Mouse (Mus musculus) liver, embryonic 16.5 days (tissue): Measurements from ENCODE around the gene Lsamp. TPM values are rescaled to one million over a fixed set of nuclear protein-coding genes. Genes with fewer than 3 reads are reported as not detected.

Experiments used
- ATAC-seq: fragments of 200-750 bp; cut with Nextera tagmentation; 2 replicates; pipeline ENCODE4 v1.8.0; 2017; ENCODE audit warnings: low read depth, mild to moderate bottlenecking, moderate number of reproducible peaks, moderate library complexity
- H3K27ac ChIP-seq: fragments of 300-500 bp; sonication (generic); 2 replicates; pipeline ENCODE4 v1.5.1; 2014; ENCODE audit warnings: mild to moderate bottlenecking, low read length
- H3K27me3 ChIP-seq: fragments of 300-500 bp; sonication (generic); 2 replicates; pipeline ENCODE4 v1.6.1; 2014; ENCODE audit warnings: low read depth, low read length, mixed read lengths; ENCODE audit not compliant: control insufficient read depth, insufficient read depth
- H3K36me3 ChIP-seq: fragments of 300-500 bp; sonication (generic); 2 replicates; pipeline ENCODE4 v1.6.1; 2014; ENCODE audit warnings: mild to moderate bottlenecking; ENCODE audit not compliant: control insufficient read depth, insufficient read depth
- H3K4me1 ChIP-seq: fragments of 300-500 bp; sonication (generic); 2 replicates; pipeline ENCODE4 v1.6.1; 2014; ENCODE audit warnings: low read depth, low read length, mixed read lengths; ENCODE audit not compliant: control insufficient read depth
- H3K4me2 ChIP-seq: fragments of 300-500 bp; sonication (generic); 2 replicates; pipeline ENCODE4 v1.6.1; 2014; ENCODE audit warnings: low read depth, low read length, mixed read lengths
- H3K4me3 ChIP-seq: fragments of 300-500 bp; sonication (generic); 2 replicates; pipeline ENCODE4 v1.5.1; 2014; ENCODE audit warnings: low read depth, mild to moderate bottlenecking, low read length
- H3K9ac ChIP-seq: fragments of 300-500 bp; sonication (generic); 2 replicates; pipeline ENCODE4 v1.6.1; 2014; ENCODE audit warnings: low read depth, low read length
- H3K9me3 ChIP-seq: fragments of 300-500 bp; sonication (generic); replicated peaks from 2 replicates; pipeline ENCODE4 v1.6.1; 2016; ENCODE audit warnings: low read length; ENCODE audit not compliant: control insufficient read depth
- WGBS: fragments of 180-500 bp; shearing (Covaris S2); extraction: QIAGEN DNeasy Blood & Tissue Kit; methylation state at CpG from one replicate; pipeline ENCODE4 v1.1.7; 2014; ENCODE audit not compliant: insufficient replicate concordance; 5-methylcytosine and 5-hydroxymethylcytosine counted together
- polyA plus RNA-seq: library from polyadenylated mRNA; unstranded; fragments of >200 nt; fragmentation: Nextera tagmentation; extraction: Ambion mirVana; gene quantifications from 2 replicates; pipeline ENCODE4 v1.2.1, GENCODE M21; 2015

Gene Lsamp
- polyA plus RNA-seq, 1 experiment from 2014 or later, result 0.15 TPM

DNA sequence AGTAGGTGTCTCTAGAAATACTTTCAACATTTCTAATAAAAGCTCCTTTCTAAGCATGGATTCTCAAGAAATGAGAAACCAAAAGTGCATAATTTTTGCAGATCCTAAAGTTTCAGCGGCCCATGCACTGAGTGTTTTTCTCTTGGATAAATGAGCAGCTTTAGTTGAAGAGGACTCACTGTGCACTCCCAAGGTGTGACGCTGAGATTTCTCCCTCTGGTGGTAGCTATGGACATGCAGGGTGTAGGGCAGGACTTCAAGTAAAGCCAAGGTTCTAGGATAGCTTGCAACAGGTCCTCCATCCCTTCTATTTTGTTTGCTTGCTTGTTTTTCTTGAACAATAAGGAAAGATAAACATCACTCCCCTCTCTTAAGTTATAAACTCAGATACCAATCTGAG lies 1558.5 kb downstream of the Lsamp start:
- Histone ChIP-seq H3K27me3 (no peaks in the 10 kb centered on the region), H3K36me3 (no peaks in the 10 kb centered on the region), H3K4me1 (no peaks in the 10 kb centered on the region), H3K9me3 (no peaks in the 10 kb centered on the region), H3K4me3 (no peak overlapping the region), H3K27ac (no peak overlapping the region), H3K9ac (no peak overlapping the region), H3K4me2 (no peak overlapping the region)
- 38% methylated on average over 2 of the region's 2 CpGs for WGBS
- ATAC-seq, result no peak

DNA sequence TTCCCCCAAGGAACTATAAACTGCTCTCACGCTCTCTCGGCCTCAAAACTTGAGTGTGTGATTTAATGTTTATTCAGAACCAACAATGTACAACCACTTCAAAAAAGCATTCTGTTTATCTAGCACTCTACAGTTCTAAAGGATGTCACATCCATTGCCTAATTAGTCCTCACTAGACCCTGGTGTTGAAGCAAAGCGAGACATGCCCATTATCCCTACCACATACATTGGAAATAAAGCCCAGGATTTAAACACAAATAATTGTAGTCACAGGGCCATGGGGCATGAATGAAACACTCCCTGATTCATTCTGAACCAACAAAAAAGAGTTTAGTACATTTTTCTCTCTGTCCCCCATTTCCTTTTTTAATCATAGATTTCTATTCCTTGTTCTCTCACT lies 1567.0 kb downstream of the Lsamp start:
- Histone ChIP-seq H3K4me3 (no peak overlapping the region), H3K27ac (no peak overlapping the region), H3K9me3 (no peaks in the 10 kb centered on the region), H3K36me3 (no peaks in the 10 kb centered on the region), H3K4me2 (no peak overlapping the region), H3K9ac (no peak overlapping the region), H3K4me1 (no peaks in the 10 kb centered on the region), H3K27me3 (no peaks in the 10 kb centered on the region)
- no peak for ATAC-seq
- 69% methylated on average over 3 of the region's 3 CpGs for WGBS

DNA sequence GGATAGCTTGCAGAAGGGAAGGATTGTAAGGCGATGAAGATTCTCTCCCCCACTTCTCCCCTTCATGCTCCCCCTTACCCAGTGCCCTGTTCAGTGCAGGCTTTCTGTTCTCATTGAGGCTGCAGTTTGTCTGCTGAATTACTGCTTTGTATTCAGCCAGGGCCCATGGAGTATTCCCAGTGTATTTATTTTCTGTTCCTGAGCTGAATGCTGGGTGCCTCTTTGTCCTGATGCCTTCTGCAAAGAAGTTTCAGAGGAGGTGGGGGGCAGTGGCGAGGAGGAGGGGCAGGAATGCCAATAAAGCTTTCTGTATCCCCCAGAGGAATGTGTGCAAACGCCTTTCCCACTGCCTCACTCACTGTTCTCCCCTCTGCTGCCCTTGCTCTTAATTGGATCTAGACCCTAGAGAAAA lies 1567.7 kb downstream of the Lsamp start:
- no peaks in the 10 kb centered on the region for H3K27me3 ChIP-seq
- no peaks in the 10 kb centered on the region for H3K36me3 ChIP-seq
- H3K4me2 ChIP-seq, result no peak overlapping the region
- no peak overlapping the region for H3K27ac ChIP-seq
- no peak for ATAC-seq
- H3K9me3 ChIP-seq, result no peaks in the 10 kb centered on the region
- H3K4me1 ChIP-seq, result no peaks in the 10 kb centered on the region
- no peak overlapping the region for H3K9ac ChIP-seq
- 21% methylated on average over 3 of the region's 3 CpGs for WGBS
- H3K4me3 ChIP-seq, result no peak overlapping the region

DNA sequence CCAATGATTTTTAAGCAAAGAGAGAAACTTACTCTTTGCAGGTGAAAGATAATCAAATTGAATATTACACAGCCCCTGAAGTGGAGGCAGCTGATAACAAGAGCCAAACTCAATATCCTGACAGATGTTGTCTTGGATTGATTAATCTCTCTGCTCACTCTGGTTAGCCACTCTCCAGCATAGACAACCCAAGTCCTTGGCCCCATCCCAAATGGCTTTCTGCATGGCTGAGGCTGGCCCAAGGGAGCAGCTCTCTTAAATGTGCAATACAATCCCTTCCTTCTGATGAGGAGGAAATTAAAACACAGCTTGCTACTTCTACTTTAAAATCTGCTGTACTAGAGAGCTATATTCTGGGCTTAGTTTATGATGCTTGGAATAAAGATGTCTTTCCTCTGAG lies 1572.9 kb downstream of the Lsamp start:
- Histone ChIP-seq H3K9me3 (no peaks in the 10 kb centered on the region), H3K4me1 (no peaks in the 10 kb centered on the region), H3K9ac (no peak overlapping the region), H3K4me3 (no peak overlapping the region), H3K27ac (no peak overlapping the region), H3K27me3 (no peaks in the 10 kb centered on the region), H3K36me3 (no peaks in the 10 kb centered on the region), H3K4me2 (no peak overlapping the region)
- no peak for ATAC-seq

DNA sequence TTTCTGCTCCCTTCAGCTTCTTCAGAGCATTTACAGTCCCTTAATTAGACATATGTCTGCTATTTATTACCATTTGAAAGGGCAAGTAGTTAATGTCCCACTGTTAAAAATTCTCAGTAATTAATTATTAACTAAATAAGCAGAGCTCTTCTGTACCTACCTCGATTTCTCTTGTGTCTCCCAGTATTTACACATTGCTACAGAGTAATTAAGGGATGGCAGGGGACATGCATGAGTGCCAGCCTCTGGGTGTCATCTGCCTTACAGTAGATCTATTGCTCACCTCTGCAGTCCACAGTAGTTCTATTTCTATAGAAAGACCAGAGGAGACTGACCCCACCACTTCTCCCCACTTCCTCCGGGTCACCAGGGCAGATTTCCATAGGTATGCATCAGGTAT lies 1581.1 kb downstream of the Lsamp start:
- H3K9me3 ChIP-seq, result no peaks in the 10 kb centered on the region
- no peak overlapping the region for H3K4me3 ChIP-seq
- 32% methylated on average over 2 of the region's 2 CpGs for WGBS

DNA sequence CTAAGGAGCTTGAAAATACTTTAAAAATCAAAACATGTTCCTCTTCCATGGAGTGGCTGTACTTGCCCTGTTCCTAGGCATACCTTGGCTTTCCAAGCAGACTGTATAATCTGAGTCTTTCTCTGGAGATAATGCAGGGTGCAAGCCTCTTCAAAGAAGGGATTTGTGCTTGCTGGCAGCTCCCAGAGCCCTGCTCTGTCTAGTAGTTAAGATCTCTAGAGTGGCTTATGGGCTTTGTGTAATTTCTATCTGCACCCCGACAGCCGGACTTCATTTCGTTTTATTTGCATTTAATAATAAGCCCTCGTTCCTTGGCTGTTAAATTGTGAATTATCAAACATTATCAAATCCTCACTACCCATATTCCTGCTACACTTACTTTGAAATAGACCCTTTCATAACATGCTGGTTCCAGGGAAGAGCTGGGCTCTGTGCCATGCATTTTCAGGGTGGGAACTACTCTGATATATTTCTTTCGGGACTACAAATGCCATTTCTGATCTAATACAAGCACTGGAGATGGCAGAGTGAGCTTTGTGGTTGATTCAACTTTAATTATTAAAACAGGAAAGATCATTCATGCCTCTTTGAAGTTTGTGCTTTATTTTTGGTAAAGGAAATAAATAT lies 1604.6 kb downstream of the Lsamp start:
- no peaks in the 10 kb centered on the region for H3K27me3 ChIP-seq
- no peaks in the 10 kb centered on the region for H3K9me3 ChIP-seq
- H3K9ac ChIP-seq, result no peak overlapping the region
- no peak overlapping the region for H3K4me3 ChIP-seq
- no peak overlapping the region for H3K27ac ChIP-seq
- 67% methylated on average over 5 of the region's 5 CpGs for WGBS
- no peak for ATAC-seq
- no peak overlapping the region for H3K4me2 ChIP-seq
- H3K4me1 ChIP-seq, result no peaks in the 10 kb centered on the region
- H3K36me3 ChIP-seq, result no peaks in the 10 kb centered on the region

More for the DNA sequence above, 1581.1 kb downstream of the Lsamp start:
- Histone ChIP-seq H3K9ac (no peak overlapping the region), H3K27me3 (no peaks in the 10 kb centered on the region), H3K4me2 (no peak overlapping the region), H3K36me3 (no peaks in the 10 kb centered on the region), H3K4me1 (no peaks in the 10 kb centered on the region), H3K27ac (no peak overlapping the region)
- ATAC-seq, result no peak

DNA sequence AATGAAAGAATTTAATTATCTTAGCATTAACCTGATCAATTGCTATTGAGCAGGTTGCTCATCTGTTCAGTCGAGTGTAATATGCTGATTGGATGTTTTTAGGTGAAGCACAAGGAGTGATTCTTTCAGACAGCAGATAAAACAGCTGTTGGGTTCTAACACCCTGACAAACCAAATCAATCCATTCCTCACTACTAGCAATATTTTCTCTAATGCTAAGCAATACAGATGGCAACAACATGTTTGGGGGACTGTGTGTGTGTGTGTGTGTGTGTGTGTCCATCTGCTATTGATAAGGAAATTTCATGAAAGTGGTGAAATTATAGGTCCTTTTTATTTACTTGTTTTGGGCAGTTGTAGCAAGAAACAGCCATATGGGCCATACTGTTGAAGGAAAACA lies 1628.1 kb downstream of the Lsamp start:
- ATAC-seq, result no peak
- no peak overlapping the region for H3K27ac ChIP-seq
- H3K4me3 ChIP-seq, result no peak overlapping the region
- H3K9me3 ChIP-seq, result no peaks in the 10 kb centered on the region
- no peak overlapping the region for H3K4me2 ChIP-seq
- no peaks in the 10 kb centered on the region for H3K4me1 ChIP-seq
- no peak overlapping the region for H3K9ac ChIP-seq
- H3K27me3 ChIP-seq, result no peaks in the 10 kb centered on the region
- 45% methylated on average over 1 of the region's 1 CpGs for WGBS
- no peaks in the 10 kb centered on the region for H3K36me3 ChIP-seq

DNA sequence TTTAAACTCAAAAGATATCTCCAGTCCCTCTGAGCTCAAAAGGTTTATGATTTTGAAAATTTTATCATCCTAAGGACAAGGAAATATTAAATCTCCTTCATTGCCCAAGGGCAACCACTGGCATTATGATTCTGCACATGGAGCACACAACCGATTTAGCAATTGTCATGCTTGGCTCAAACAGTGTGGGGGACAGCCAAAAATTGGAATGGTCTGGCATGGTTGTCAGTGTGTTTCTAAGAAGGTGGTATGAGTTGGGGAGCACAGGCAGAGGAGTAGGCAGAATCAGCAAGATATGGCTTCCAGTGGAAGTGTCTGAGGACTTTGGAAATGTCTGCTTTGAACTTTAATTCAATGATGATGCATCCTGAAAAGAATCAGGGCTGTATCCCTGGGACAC lies 1639.7 kb downstream of the Lsamp start:
- no peak for ATAC-seq
- Histone ChIP-seq H3K27ac (no peak overlapping the region), H3K36me3 (no peaks in the 10 kb centered on the region), H3K4me1 (no peaks in the 10 kb centered on the region), H3K9me3 (no peaks in the 10 kb centered on the region), H3K4me2 (no peak overlapping the region), H3K27me3 (no peaks in the 10 kb centered on the region), H3K9ac (no peak overlapping the region), H3K4me3 (no peak overlapping the region)
- WGBS, result 65% methylated on average over 1 of the region's 1 CpGs

DNA sequence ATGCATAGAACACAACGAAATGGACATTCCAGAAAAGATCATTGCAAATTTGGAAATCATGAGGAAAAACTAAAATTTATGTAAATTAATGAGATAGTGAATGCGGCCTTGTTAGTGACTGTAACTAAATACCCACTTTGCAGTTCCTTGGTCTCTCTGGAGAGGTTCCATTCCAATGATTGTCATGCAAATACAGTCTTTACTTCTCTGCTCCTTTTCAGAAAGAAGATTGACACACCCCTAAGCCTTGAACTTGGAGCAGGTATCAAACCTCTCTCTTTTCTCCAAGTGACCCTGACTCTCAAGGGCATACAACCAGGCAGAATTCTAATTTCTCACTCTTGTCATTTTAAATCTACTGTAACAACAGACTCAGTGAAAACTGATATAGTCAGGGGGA lies 1649.7 kb downstream of the Lsamp start:
- WGBS, result 44% methylated on average over 2 of the region's 2 CpGs
- no peak for ATAC-seq
- Histone ChIP-seq H3K4me2 (no peak overlapping the region), H3K9ac (no peak overlapping the region), H3K27me3 (no peaks in the 10 kb centered on the region), H3K9me3 (no peaks in the 10 kb centered on the region), H3K4me3 (no peak overlapping the region), H3K27ac (no peak overlapping the region), H3K4me1 (no peaks in the 10 kb centered on the region), H3K36me3 (no peaks in the 10 kb centered on the region)
